Mouse (Mus musculus): Measurements from ENCODE around the gene Tnfrsf25.
A peak's percentile ranks its signal among the peaks of the same experiment; 100 is the strongest.

Tnfrsf25 gene

GRCm38 (mm10) chr4:152115921-152116612 lies at the start of gene Tnfrsf25:
TSS of gene Tnfrsf25 (plus strand) at chr4:152115934.
- peak; percentile 50 to 63 for DNase-seq

- DNase-seq, result no peak
These were observed 48.5 kb upstream of the Tnfrsf25 start for GRCm38 (mm10) chr4:152067280-152067679.

GRCm38 (mm10) chr4:152068166-152068724 lies 47.5 kb upstream of the Tnfrsf25 start:
- DNase-seq, result no peak

- no peak for DNase-seq
These were observed 46.5 kb upstream of the Tnfrsf25 start for GRCm38 (mm10) chr4:152069245-152069644.

- DNase-seq, result no peak
These were observed 45.0 kb upstream of the Tnfrsf25 start for GRCm38 (mm10) chr4:152070494-152071396.

GRCm38 (mm10) chr4:152072121-152072601 lies 43.6 kb upstream of the Tnfrsf25 start, which contains the start of gene Plekhg5:
TSS of gene Plekhg5 (plus strand) at chr4:152072498.
- DNase-seq, result no peak

- no peak for DNase-seq
These were observed 43.1 kb upstream of the Tnfrsf25 start for GRCm38 (mm10) chr4:152072655-152073054.

GRCm38 (mm10) chr4:152073715-152074114 lies 42.0 kb upstream of the Tnfrsf25 start:
- DNase-seq, result no peak

GRCm38 (mm10) chr4:152074548-152074947 lies 41.2 kb upstream of the Tnfrsf25 start:
- no peak for DNase-seq

- DNase-seq, result no peak
These were observed 38.5 kb upstream of the Tnfrsf25 start for GRCm38 (mm10) chr4:152077191-152077590.

- DNase-seq, result no peak
These were observed 37.6 kb upstream of the Tnfrsf25 start for GRCm38 (mm10) chr4:152078105-152078530.

- no peak for DNase-seq
These were observed 36.5 kb upstream of the Tnfrsf25 start for GRCm38 (mm10) chr4:152079261-152079660.

GRCm38 (mm10) chr4:152079931-152080330 lies 35.8 kb upstream of the Tnfrsf25 start:
- no peak for DNase-seq

- no peak for DNase-seq
These were observed 32.0 kb upstream of the Tnfrsf25 start for GRCm38 (mm10) chr4:152083611-152084220.

- DNase-seq, result no peak
These were observed 31.1 kb upstream of the Tnfrsf25 start for GRCm38 (mm10) chr4:152084616-152085015.

- DNase-seq, result peak; percentile 67 to 80
These were observed 29.1 kb upstream of the Tnfrsf25 start for GRCm38 (mm10) chr4:152086505-152087210.

- DNase-seq, result no peak
These were observed 28.3 kb upstream of the Tnfrsf25 start for GRCm38 (mm10) chr4:152087211-152088081.

- no peak for DNase-seq
These were observed 27.6 kb upstream of the Tnfrsf25 start for GRCm38 (mm10) chr4:152088133-152088532.

- DNase-seq, result no peak
These were observed 27.1 kb upstream of the Tnfrsf25 start for GRCm38 (mm10) chr4:152088556-152089120.

GRCm38 (mm10) chr4:152090191-152090590 lies 25.5 kb upstream of the Tnfrsf25 start:
- no peak for DNase-seq

Data from thymus, postnatal 36 days (tissue).